Mouse (Mus musculus): ENCODE results near the gene Eras. TPM values are rescaled to one million over a fixed set of nuclear protein-coding genes. Genes with fewer than 3 reads are reported as not detected.
A peak's percentile ranks its signal among the peaks of the same experiment; 100 is the strongest.

Gene Eras
- not detected in 2 replicates for polyA plus RNA-seq (2015; fragmentation: Nextera tagmentation; extraction: Ambion mirVana)

- Histone ChIP-seq H3K36me3 (peaks cover 29% of the 10 kb centered on the region), H3K27ac (no peak within 1 kb of the TSS), H3K9ac (no peak within 1 kb of the TSS), H3K27me3 (peaks cover 67% of the 10 kb centered on the region), H3K4me1 (no peaks in the 10 kb centered on the region), H3K9me3 (peaks cover 4% of the 10 kb centered on the region; the same call in 1 of the 2 replicates), H3K4me3 (no peak within 1 kb of the TSS), H3K4me2 (replicated peaks) (no peak within 1 kb of the TSS)
- WGBS = 12% methylated on average over 16 of the region's 19 CpGs
- no peak for ATAC-seq (ENCODE audit: low FRiP score, low read depth)
These were observed at the start of gene Eras for GRCm38 (mm10) chrX:7928270-7928790. Gene Eras, minus strand, starts transcription at chrX:7928607.

DNA sequence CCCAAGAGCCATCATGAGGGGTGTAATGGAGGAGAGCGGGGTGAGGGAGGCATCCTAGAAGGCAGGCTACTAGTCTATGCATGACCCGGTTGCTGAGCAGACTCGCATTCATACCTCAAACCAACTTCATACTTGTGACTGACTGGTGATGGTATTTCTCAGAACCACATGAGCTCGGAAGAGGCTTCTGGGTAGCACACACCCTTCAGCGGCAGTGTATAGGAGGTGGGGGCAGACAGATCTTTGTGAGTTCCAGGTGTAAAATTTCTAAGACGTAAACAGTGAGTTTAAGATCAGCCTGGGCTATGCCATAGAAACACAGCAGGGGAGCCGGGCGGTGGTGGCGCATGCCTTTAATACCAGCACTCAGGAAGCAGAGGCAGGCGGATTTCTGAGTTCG is 49.5 kb upstream of the Eras start, which contains the start of gene Gata1:
Gata1 (minus strand) TSS at position 180 of the 400 bp plus-strand sequence.
- no peak within 1 kb of the TSS for H3K9ac ChIP-seq
- no peak within 1 kb of the TSS for H3K4me2 ChIP-seq (replicated peaks)
- no peak within 1 kb of the TSS for H3K27ac ChIP-seq
- H3K27me3 ChIP-seq = no peaks in the 10 kb centered on the region
- H3K9me3 ChIP-seq = no peaks in the 10 kb centered on the region
- no peaks in the 10 kb centered on the region for H3K36me3 ChIP-seq
- ATAC-seq (ENCODE audit: low FRiP score, low read depth) = no peak
- 84% methylated on average over 11 of the region's 11 CpGs for WGBS
- H3K4me3 ChIP-seq = no peak within 1 kb of the TSS
- H3K4me1 ChIP-seq = no peaks in the 10 kb centered on the region

DNA sequence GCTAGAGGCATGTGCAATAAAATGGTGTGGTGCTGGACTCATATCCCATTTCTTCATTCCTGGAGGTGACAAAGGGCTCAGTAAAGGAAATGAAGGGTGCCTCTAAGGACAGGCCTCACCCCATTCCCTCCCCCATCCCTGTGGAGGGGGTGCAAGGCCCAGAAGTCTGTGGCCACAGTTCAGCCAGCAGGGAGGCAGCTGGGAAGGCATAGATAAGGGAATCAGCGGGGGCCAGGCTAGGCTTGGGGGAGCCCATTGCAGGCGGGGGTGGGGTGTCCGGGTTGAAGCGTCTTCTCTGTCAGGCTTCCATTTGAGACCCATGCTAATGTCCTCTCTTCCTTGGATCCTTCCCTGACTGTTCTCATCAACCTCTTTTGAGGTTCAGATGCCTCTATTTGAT is 42.9 kb upstream of the Eras start:
- H3K4me3 ChIP-seq = no peak overlapping the region
- H3K9me3 ChIP-seq = no peaks in the 10 kb centered on the region
- H3K27me3 ChIP-seq = no peaks in the 10 kb centered on the region
- H3K27ac ChIP-seq = no peak overlapping the region
- no peak overlapping the region for H3K9ac ChIP-seq
- WGBS = 83% methylated on average over 4 of the region's 4 CpGs
- H3K4me1 ChIP-seq = no peaks in the 10 kb centered on the region
- H3K36me3 ChIP-seq = no peaks in the 10 kb centered on the region
- H3K4me2 ChIP-seq (replicated peaks) = no peak overlapping the region
- no peak for ATAC-seq (ENCODE audit: low FRiP score, low read depth)

- H3K36me3 ChIP-seq = no peaks in the 10 kb centered on the region
- H3K9me3 ChIP-seq = no peaks in the 10 kb centered on the region
- no peaks in the 10 kb centered on the region for H3K27me3 ChIP-seq
- H3K9ac ChIP-seq = no peak overlapping the region
- 71% methylated on average over 3 of the region's 3 CpGs for WGBS
- H3K4me1 ChIP-seq = no peaks in the 10 kb centered on the region
- H3K27ac ChIP-seq = no peak overlapping the region
- no peak for ATAC-seq (ENCODE audit: low FRiP score, low read depth)
- no peak overlapping the region for H3K4me3 ChIP-seq
- H3K4me2 ChIP-seq (replicated peaks) = no peak overlapping the region
These were observed 40.5 kb upstream of the Eras start for GRCm38 (mm10) chrX:7968899-7969298.

DNA sequence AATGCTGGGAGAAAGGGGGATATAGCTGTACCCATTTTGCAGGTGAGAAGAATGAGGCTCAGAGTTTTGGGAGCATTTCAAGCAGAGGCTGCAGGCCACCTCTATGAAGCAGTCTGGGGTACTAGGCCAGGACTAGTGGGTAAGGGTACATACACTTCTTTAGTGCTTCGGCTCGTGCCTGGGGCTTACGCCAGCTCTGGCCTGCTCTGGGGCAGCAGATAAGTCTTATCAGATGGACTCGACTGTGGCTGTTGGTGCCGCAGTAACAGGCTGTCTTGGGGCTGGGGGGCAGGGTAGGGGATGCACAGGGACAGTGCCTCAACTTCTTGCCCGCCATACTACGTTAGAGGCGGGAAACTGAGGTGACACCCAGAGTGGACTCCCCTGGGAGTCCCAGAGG is 39.8 kb upstream of the Eras start:
- H3K27me3 ChIP-seq = no peaks in the 10 kb centered on the region
- H3K27ac ChIP-seq = no peak overlapping the region
- H3K4me1 ChIP-seq = no peaks in the 10 kb centered on the region
- H3K9me3 ChIP-seq = no peaks in the 10 kb centered on the region
- no peak overlapping the region for H3K9ac ChIP-seq
- H3K4me3 ChIP-seq = no peak overlapping the region
- 87% methylated on average over 8 of the region's 8 CpGs for WGBS
- no peak for ATAC-seq (ENCODE audit: low FRiP score, low read depth)
- H3K36me3 ChIP-seq = no peaks in the 10 kb centered on the region
- no peak overlapping the region for H3K4me2 ChIP-seq (replicated peaks)

DNA sequence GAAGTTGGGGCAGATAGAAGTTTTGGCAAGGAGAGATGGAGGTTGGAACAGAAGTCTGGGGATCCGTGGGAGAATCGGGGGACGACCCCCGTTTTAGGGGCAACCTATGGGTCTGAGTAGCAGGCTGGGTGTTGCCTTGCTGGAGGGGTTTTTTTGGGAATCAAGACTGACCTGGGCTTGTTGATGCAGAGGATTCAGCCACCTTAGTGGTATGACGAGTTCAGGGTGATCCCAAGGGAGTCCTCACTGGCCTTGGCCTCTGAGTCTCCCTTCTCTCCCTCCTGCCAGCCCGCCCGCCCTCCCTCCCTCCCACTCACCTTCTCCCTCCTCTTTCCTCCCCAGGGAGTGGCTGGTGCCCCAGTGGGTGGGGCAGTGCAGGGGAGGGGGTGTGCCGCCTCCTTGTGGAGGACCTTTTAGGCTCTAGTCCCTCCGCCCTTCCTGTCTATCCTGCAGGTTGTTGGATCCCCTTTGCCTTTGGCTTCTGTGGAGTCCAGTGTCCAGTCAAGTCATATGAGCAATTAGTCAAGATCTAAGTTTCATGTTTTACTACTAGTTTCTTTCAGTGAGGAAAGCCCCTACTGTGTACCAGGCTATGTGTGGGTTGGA is 39.3 kb upstream of the Eras start:
- Histone ChIP-seq H3K9ac (no peak overlapping the region), H3K4me1 (no peaks in the 10 kb centered on the region), H3K4me2 (replicated peaks) (no peak overlapping the region), H3K4me3 (no peak overlapping the region), H3K27me3 (no peaks in the 10 kb centered on the region), H3K36me3 (no peaks in the 10 kb centered on the region), H3K27ac (no peak overlapping the region), H3K9me3 (no peaks in the 10 kb centered on the region)
- WGBS = 68% methylated on average over 8 of the region's 9 CpGs
- ATAC-seq (ENCODE audit: low FRiP score, low read depth) = no peak

- ATAC-seq (ENCODE audit: low FRiP score, low read depth) = no peak
- WGBS = 79% methylated on average over 4 of the region's 4 CpGs
- no peak overlapping the region for H3K4me2 ChIP-seq (replicated peaks)
- no peaks in the 10 kb centered on the region for H3K36me3 ChIP-seq
- no peaks in the 10 kb centered on the region for H3K4me1 ChIP-seq
- H3K9ac ChIP-seq = no peak overlapping the region
- no peaks in the 10 kb centered on the region for H3K27me3 ChIP-seq
- H3K4me3 ChIP-seq = no peak overlapping the region
- no peaks in the 10 kb centered on the region for H3K9me3 ChIP-seq
- H3K27ac ChIP-seq = no peak overlapping the region
These were observed 37.8 kb upstream of the Eras start for GRCm38 (mm10) chrX:7966161-7966560.

GRCm38 (mm10) chrX:7963829-7964626 is 35.6 kb upstream of the Eras start:
- Histone ChIP-seq H3K4me2 (replicated peaks) (no peak overlapping the region), H3K9ac (no peak overlapping the region), H3K9me3 (no peaks in the 10 kb centered on the region), H3K27me3 (no peaks in the 10 kb centered on the region), H3K27ac (no peak overlapping the region), H3K4me3 (no peak overlapping the region), H3K36me3 (no peaks in the 10 kb centered on the region), H3K4me1 (no peaks in the 10 kb centered on the region)
- WGBS = 76% methylated on average over 7 of the region's 7 CpGs
- ATAC-seq (ENCODE audit: low FRiP score, low read depth) = no peak

DNA sequence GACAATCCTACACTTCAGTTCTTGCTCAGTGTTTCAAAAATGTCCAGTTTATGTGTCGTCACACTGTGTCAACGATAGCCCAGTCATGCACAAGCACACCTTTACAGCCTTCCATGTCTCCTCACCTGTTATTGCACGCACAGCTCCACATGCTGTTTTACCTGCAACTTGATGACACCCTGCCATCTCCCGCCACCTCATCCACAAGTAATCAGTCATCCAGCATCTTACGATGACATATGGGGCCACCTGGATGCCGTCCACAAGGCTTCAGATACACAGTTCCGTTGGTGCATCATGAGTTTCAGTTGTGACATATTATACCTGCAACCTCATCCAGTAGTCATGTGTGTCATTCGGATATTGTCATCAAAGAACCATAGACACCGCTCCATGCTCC is 30.5 kb upstream of the Eras start:
- Histone ChIP-seq H3K4me2 (replicated peaks) (no peak overlapping the region), H3K36me3 (no peaks in the 10 kb centered on the region), H3K27ac (no peak overlapping the region), H3K9ac (no peak overlapping the region), H3K4me3 (no peak overlapping the region), H3K4me1 (no peaks in the 10 kb centered on the region), H3K27me3 (no peaks in the 10 kb centered on the region), H3K9me3 (no peaks in the 10 kb centered on the region)
- ATAC-seq (ENCODE audit: low FRiP score, low read depth) = no peak
- WGBS = 86% methylated on average over 9 of the region's 9 CpGs

DNA sequence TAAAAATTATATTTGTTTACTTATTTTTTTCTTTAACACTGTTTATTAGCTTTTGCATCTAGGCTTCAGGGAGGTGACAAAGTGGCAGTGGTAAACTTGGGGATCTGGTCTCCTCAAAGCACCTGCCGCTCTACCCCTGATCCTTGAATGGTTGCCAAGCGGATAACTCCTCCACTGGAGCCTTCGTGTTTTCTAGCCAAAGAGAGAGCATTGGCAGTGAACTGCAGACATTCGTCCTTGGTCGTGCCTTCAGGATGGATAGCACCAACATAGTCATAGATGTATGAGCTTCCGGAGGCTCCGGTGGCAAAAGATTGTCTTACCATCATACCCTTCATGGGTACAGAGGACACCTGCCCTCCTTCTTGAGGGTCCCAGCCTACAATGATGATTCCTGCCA is 21.7 kb upstream of the Eras start:
- 92% methylated on average over 7 of the region's 7 CpGs for WGBS
- Histone ChIP-seq H3K9me3 (no peaks in the 10 kb centered on the region), H3K27ac (no peak overlapping the region)

DNA sequence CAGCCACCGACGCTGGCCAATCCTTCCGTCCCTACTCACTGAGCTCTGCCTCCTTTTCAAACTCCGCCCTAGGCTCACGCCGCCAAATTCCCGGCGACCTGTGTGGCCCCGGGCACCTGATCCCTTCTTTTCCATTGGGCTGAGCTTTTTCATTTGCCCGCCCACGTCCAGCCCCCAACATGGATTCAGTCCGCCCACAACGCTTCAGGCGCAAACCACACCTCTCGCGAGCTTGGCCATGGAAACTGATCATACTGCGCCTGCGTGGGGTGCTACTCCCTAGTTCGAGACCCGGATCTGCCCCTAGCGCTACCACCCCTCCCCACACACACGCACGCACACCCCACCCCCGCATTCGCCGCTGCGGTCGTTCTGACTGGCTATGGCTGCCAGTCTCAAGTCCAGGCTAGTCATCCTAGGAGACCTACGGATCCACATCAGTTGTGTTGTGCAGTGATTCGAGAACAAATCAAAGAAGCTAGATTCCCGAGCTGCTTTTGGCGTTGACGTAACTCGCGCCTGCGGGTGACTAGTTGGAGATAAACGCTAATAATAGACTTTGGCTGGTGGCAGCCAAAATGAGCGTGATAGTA is 19.6 kb upstream of the Eras start:
- H3K4me2 ChIP-seq (replicated peaks) = peak overlapping the region; percentile 56
- H3K9me3 ChIP-seq = no peaks in the 10 kb centered on the region
- H3K36me3 ChIP-seq = peaks cover 4% of the 10 kb centered on the region; the same call in 1 of the 2 replicates
- peak overlapping the region; percentile 42 for H3K4me3 ChIP-seq
- ATAC-seq (ENCODE audit: low FRiP score, low read depth) = no peak; the same call in 1 of the 2 replicates
- H3K27me3 ChIP-seq = no peaks in the 10 kb centered on the region
- H3K9ac ChIP-seq = peak overlapping the region; percentile 59
- 17% methylated on average over 38 of the region's 38 CpGs for WGBS
- peak overlapping the region; percentile 48; the same call in 1 of the 2 replicates for H3K27ac ChIP-seq
- H3K4me1 ChIP-seq = no peaks in the 10 kb centered on the region

More for the DNA sequence above, 21.7 kb upstream of the Eras start:
- H3K4me3 ChIP-seq = no peak overlapping the region
- H3K4me1 ChIP-seq = no peaks in the 10 kb centered on the region
- H3K27me3 ChIP-seq = no peaks in the 10 kb centered on the region
- H3K36me3 ChIP-seq = no peaks in the 10 kb centered on the region
- no peak overlapping the region for H3K9ac ChIP-seq
- H3K4me2 ChIP-seq (replicated peaks) = no peak overlapping the region
- ATAC-seq (ENCODE audit: low FRiP score, low read depth) = no peak

All from limb, embryonic 13.5 days (tissue).